Mouse (Mus musculus) MEL (cell line): ENCODE measurements around the gene Vsig8.

Source experiments
- CTCF ChIP-seq, 3 experiments: IDR thresholded peaks in 2 of 3; conservative IDR thresholded peaks in 1 of 3; 2 replicates each; pipeline ENCODE4 v1.5.1; 2011 to 2012; ENCODE audit warnings: low read length in 3 of 3, low read depth in 2 of 3, mild to moderate bottlenecking in 2 of 3, improper control_type of control experiment in 1 of 3, inconsistent platforms in 1 of 3, mixed read lengths in 1 of 3, moderate library complexity in 1 of 3; ENCODE audit not compliant: control insufficient read depth in 1 of 3, insufficient read depth in 1 of 3, poor library complexity in 1 of 3, severe bottlenecking in 1 of 3
- EP300 ChIP-seq, 2 experiments: IDR thresholded peaks; 2 replicates each; pipeline ENCODE4 v1.6.1; 2011; ENCODE audit warnings: improper control_type of control experiment in 2 of 2, low read length in 2 of 2, low read depth in 1 of 2, mild to moderate bottlenecking in 1 of 2
- ETS1 ChIP-seq: IDR thresholded peaks from 2 replicates; pipeline ENCODE4 v1.6.1; 2012; ENCODE audit warnings: low read depth, mild to moderate bottlenecking, inconsistent platforms, low read length, improper control_type of control experiment, moderate library complexity
- GABPA ChIP-seq: IDR thresholded peaks from 2 replicates; pipeline ENCODE4 v1.6.1; 2012; ENCODE audit warnings: low read depth, mild to moderate bottlenecking, inconsistent platforms, low read length, improper control_type of control experiment, moderate library complexity
- JUND ChIP-seq: IDR thresholded peaks from 2 replicates; pipeline ENCODE4 v1.6.1; 2011; ENCODE audit warnings: low read depth, mild to moderate bottlenecking, improper control_type of control experiment, low read length
- KAT2A ChIP-seq: conservative IDR thresholded peaks from 2 replicates; pipeline ENCODE4 v1.6.1; 2012; ENCODE audit warnings: low read depth, low read length, improper control_type of control experiment, inconsistent platforms
- POLR2A ChIP-seq, 2 experiments: IDR thresholded peaks; 2 replicates each; pipeline ENCODE4 v1.6.1; 2011 to 2012; ENCODE audit warnings: low read length in 2 of 2, mild to moderate bottlenecking in 2 of 2, control low read depth in 1 of 2, improper control_type of control experiment in 1 of 2, low read depth in 1 of 2, moderate library complexity in 1 of 2; ENCODE audit not compliant: control insufficient read depth in 1 of 2, insufficient read depth in 1 of 2, poor library complexity in 1 of 2
- TCF12 ChIP-seq: IDR thresholded peaks from 2 replicates; pipeline ENCODE4 v1.6.1; 2014; ENCODE audit warnings: low read depth, mild to moderate bottlenecking, inconsistent platforms, low read length, improper control_type of control experiment, moderate library complexity

- TF ChIP-seq TCF12 = no peak
- TF ChIP-seq POLR2A (IDR thresholded peaks at IDR 0.05; ENCODE audit: control insufficient read depth in 1 of 2, insufficient read depth in 1 of 2, low read depth in 1 of 2, low read length in 2 of 2, poor library complexity in 1 of 2) = no peak
- TF ChIP-seq GABPA = no peak
- no peak for TF ChIP-seq KAT2A
- no peak for TF ChIP-seq EP300 (IDR thresholded peaks at IDR 0.05; ENCODE audit: low read depth in 1 of 2, low read length in 2 of 2)
- TF ChIP-seq ETS1 = no peak
- TF ChIP-seq CTCF (IDR thresholded peaks at IDR 0.05 in 2 of 3, conservative IDR thresholded peaks at IDR 0.05 in 1 of 3; ENCODE audit: control insufficient read depth in 1 of 3, insufficient read depth in 1 of 3, low read depth in 2 of 3, low read length in 3 of 3, poor library complexity in 1 of 3, severe bottlenecking in 1 of 3) = no peak; a peak in 2 of 6 replicates
- no peak for TF ChIP-seq JUND
Measured at GRCm38 (mm10) chr1:172525027-172525764, 30.5 kb upstream of the Vsig8 start.
